Mouse (Mus musculus): Measurements from ENCODE around the gene Hist1h4h.
"Not testable (repeated sequence)": the region's sequence is repeated elsewhere in the genome, so short reads cannot be mapped to it uniquely, and the experiment has no call there.

DNA sequence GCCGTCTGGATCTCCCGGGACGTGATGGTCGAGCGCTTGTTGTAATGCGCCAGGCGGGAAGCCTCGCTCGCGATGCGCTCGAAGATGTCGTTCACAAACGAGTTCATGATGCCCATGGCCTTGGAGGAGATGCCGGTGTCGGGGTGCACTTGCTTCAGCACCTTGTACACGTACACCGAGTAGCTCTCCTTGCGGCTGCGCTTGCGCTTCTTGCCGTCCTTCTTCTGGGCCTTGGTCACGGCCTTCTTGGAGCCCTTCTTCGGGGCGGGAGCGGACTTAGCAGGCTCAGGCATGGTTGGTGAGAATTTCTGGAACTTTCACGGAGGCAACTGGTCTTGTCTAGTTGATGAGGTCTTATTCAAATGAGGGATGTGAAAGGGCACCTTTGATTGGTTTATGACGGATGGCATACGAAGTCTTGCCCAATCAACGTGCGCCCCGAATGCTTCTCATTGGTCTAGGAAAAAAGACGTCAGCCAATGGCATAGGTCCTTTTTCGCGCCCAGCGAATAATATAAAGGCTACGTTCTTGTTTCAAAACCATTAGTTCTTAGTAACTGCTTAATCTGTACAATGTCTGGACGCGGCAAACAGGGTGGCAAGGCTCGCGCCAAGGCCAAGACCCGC lies 43.2 kb downstream of the Hist1h4h start, which contains the start of the genes Hist1h2bf and Hist1h2ad:
- peak; percentile 93; the same call in 1 of the 2 replicates for TF ChIP-seq POLR2A (IDR thresholded peaks at IDR 0.05; ENCODE audit: borderline replicate concordance, control insufficient read depth, low read depth, low read length)
- TF ChIP-seq CTCF (IDR thresholded peaks at IDR 0.05; ENCODE audit: control insufficient read depth, insufficient read depth, low read length), result not testable (repeated sequence)
